Mouse (Mus musculus) hindbrain, embryonic 14.5 days (tissue): ENCODE measurements around the gene Tcaim. TPM values are rescaled to one million over a fixed set of nuclear protein-coding genes. Genes with fewer than 3 reads are reported as not detected.

Experiments used
- ATAC-seq: fragments of 200-750 bp; cut with Nextera tagmentation; 2 replicates; pipeline ENCODE4 v1.8.0; 2017; ENCODE audit warnings: moderate number of reproducible peaks, mild to moderate bottlenecking, moderate TSS enrichment, moderate library complexity; ENCODE audit not compliant: low FRiP score
- DNase-seq: peaks from one replicate; pipeline ENCODE4 v3.0.0-alpha.2; 2015; ENCODE audit warnings: low spot score
- H3K27ac ChIP-seq: fragments of 300-500 bp; sonication (generic); 2 replicates; pipeline ENCODE4 v1.5.1; 2014; ENCODE audit warnings: mild to moderate bottlenecking, moderate library complexity
- H3K27me3 ChIP-seq: fragments of 300-500 bp; sonication (generic); 2 replicates; pipeline ENCODE4 v1.6.1; 2014; ENCODE audit warnings: mild to moderate bottlenecking, low read length, mixed read lengths; ENCODE audit not compliant: control insufficient read depth, insufficient read depth
- H3K36me3 ChIP-seq: fragments of 300-500 bp; sonication (generic); replicated peaks from 2 replicates; pipeline ENCODE4 v1.6.1; 2014; ENCODE audit not compliant: control insufficient read depth, insufficient read depth
- H3K4me1 ChIP-seq: fragments of 300-500 bp; sonication (generic); replicated peaks from 2 replicates; pipeline ENCODE4 v1.6.1; 2014; ENCODE audit warnings: antibody characterized with exemption, low read length, mixed read lengths; ENCODE audit not compliant: control insufficient read depth, insufficient read depth
- H3K4me2 ChIP-seq: fragments of 300-500 bp; sonication (generic); replicated peaks from 2 replicates; pipeline ENCODE4 v1.6.1; 2014; ENCODE audit warnings: mild to moderate bottlenecking, moderate library complexity
- H3K4me3 ChIP-seq: fragments of 300-500 bp; sonication (generic); replicated peaks from 2 replicates; pipeline ENCODE4 v1.5.1; 2014; ENCODE audit warnings: mild to moderate bottlenecking, low read length
- H3K9ac ChIP-seq: fragments of 300-500 bp; sonication (generic); 2 replicates; pipeline ENCODE4 v1.6.1; 2014
- H3K9me3 ChIP-seq: fragments of 300-500 bp; sonication (generic); 2 replicates; pipeline ENCODE4 v1.6.1; 2016; ENCODE audit warnings: low read length; ENCODE audit not compliant: control insufficient read depth
- WGBS: fragments of 180-500 bp; shearing (Covaris S2); extraction: QIAGEN DNeasy Blood & Tissue Kit; methylation state at CpG from one replicate; pipeline ENCODE4 v1.1.7; 2014; 5-methylcytosine and 5-hydroxymethylcytosine counted together
- polyA plus RNA-seq: library from polyadenylated mRNA; unstranded; fragments of >200 nt; fragmentation: Nextera tagmentation; extraction: Ambion mirVana; gene quantifications from 2 replicates; pipeline ENCODE4 v1.2.1, GENCODE M21; 2014

Tcaim gene
- polyA plus RNA-seq, 1 experiment from 2014 or later, result 10.2 TPM

DNA sequence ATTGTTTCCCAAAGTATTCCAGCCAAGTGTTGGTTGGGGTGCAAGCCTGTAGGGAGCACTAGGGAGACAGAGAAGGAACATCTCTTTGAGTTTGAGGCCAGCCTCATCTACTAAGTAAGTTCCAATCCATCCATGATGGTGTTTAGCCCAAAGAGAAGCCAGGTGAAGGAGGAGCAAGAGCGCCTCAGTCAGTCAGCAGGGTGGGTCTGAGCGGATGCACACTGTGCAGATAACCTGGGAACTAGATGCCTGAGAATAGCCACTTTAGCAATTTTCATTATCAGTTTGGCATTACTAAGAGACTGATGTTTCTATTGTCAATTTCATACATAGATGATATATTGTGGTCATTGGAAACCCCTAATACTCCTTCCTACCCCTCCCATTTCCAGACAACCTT lies 9.4 kb downstream of the Tcaim start:
- ATAC-seq, result no peak
- Histone ChIP-seq H3K9me3 (no peaks in the 10 kb centered on the region), H3K9ac (no peak overlapping the region), H3K4me1 (no peaks in the 10 kb centered on the region), H3K36me3 (peaks cover 58% of the 10 kb centered on the region), H3K4me3 (no peak overlapping the region), H3K4me2 (no peak overlapping the region), H3K27ac (no peak overlapping the region), H3K27me3 (no peaks in the 10 kb centered on the region)
- no peak for DNase-seq
- WGBS, result 95% methylated on average over 2 of the region's 2 CpGs

DNA sequence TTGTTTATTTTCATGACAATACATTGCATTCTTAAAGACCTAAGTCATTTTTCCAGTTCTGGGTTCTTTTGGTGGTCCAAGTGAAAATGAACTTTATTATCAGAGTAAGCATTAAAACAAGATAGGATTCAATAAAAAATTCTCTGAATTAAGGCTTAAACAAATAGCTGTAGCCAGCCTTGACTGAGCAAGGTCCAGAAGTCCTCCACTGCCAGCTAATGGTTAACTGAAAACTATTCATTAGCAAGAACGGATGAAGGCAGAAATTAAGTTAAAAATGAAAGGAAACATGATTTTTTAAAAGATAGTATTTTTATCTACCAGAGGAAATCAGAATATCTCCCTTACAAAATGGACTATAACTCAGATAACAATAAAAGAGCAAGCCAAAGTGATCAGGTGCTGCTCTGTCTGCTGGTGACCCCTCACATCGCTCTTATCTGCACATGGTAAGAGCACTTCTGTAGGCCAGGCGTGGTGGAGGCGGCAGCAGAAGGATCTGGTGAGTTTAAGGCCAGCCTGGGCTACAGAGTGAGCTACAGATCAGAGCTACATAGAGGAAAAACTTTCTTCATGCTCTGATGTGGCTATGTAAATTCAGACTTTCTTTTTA lies 10.0 kb downstream of the Tcaim start:
- H3K36me3 ChIP-seq, result peaks cover 58% of the 10 kb centered on the region

GRCm38 (mm10) chr9:122823374-122824017 lies 18.2 kb downstream of the Tcaim start:
- Histone ChIP-seq H3K4me3 (no peak overlapping the region), H3K9ac (no peak overlapping the region), H3K27ac (no peak overlapping the region), H3K9me3 (no peaks in the 10 kb centered on the region), H3K4me1 (no peaks in the 10 kb centered on the region), H3K4me2 (no peak overlapping the region), H3K27me3 (no peaks in the 10 kb centered on the region), H3K36me3 (peaks cover 86% of the 10 kb centered on the region)
- no peak for ATAC-seq
- no peak for DNase-seq
- 89% methylated on average over 5 of the region's 5 CpGs for WGBS

More for the DNA sequence above, 10.0 kb downstream of the Tcaim start:
- no peaks in the 10 kb centered on the region for H3K4me1 ChIP-seq
- no peak overlapping the region for H3K4me2 ChIP-seq
- H3K4me3 ChIP-seq, result no peak overlapping the region
- no peaks in the 10 kb centered on the region for H3K9me3 ChIP-seq
- H3K27me3 ChIP-seq, result no peaks in the 10 kb centered on the region
- DNase-seq (no peak), ATAC-seq (no peak)
- no peak overlapping the region for H3K27ac ChIP-seq
- H3K9ac ChIP-seq, result no peak overlapping the region
- WGBS, result 88% methylated on average over 4 of the region's 4 CpGs

GRCm38 (mm10) chr9:122826743-122827142 lies 21.4 kb downstream of the Tcaim start:
- no peak for DNase-seq
- Histone ChIP-seq H3K4me1 (no peaks in the 10 kb centered on the region), H3K4me2 (no peak overlapping the region), H3K36me3 (peaks cover 75% of the 10 kb centered on the region), H3K27me3 (no peaks in the 10 kb centered on the region), H3K9me3 (no peaks in the 10 kb centered on the region), H3K27ac (no peak overlapping the region), H3K4me3 (no peak overlapping the region), H3K9ac (no peak overlapping the region)
- 97% methylated on average over 4 of the region's 4 CpGs for WGBS
- no peak for ATAC-seq

- Histone ChIP-seq H3K27me3 (no peaks in the 10 kb centered on the region), H3K27ac (no peak overlapping the region), H3K9ac (no peak overlapping the region), H3K9me3 (no peaks in the 10 kb centered on the region), H3K4me2 (no peak overlapping the region), H3K4me3 (no peak overlapping the region), H3K4me1 (no peaks in the 10 kb centered on the region), H3K36me3 (peaks cover 71% of the 10 kb centered on the region)
- ATAC-seq (no peak), DNase-seq (no peak)
- 81% methylated on average over 4 of the region's 4 CpGs for WGBS
Measured at GRCm38 (mm10) chr9:122829826-122830380, 24.6 kb downstream of the Tcaim start.

DNA sequence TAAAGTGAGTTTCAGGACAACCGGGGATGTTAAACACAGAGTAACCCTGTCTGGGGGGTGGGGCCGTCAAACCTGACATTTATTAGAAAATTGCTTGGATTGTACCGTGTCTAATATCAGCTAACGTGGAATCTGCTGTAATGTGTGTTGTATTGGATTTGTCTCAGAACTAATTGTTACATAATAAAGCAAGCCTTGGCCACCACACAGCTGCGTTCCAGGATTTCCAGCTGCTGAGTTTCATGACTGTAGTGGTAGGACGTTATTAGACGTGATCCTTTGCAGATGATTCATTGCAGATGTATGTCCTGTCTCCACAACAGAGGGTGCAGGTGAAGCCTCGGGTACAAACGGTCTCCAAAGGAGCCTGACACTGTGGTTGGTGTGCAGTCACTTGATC lies 30.8 kb downstream of the Tcaim start:
- no peak for ATAC-seq
- H3K4me3 ChIP-seq, result no peak overlapping the region
- no peak for DNase-seq
- no peaks in the 10 kb centered on the region for H3K4me1 ChIP-seq
- H3K9ac ChIP-seq, result no peak overlapping the region
- H3K27ac ChIP-seq, result peak overlapping the region; percentile 54
- H3K27me3 ChIP-seq, result no peaks in the 10 kb centered on the region
- H3K36me3 ChIP-seq, result peaks cover 24% of the 10 kb centered on the region
- H3K4me2 ChIP-seq, result no peak overlapping the region
- WGBS, result 67% methylated on average over 9 of the region's 9 CpGs
- no peaks in the 10 kb centered on the region for H3K9me3 ChIP-seq

- WGBS, result 43% methylated on average over 6 of the region's 6 CpGs
- peak overlapping the region; percentile 54 for H3K27ac ChIP-seq
- no peaks in the 10 kb centered on the region for H3K9me3 ChIP-seq
- no peak overlapping the region for H3K9ac ChIP-seq
- peak; percentile 78 for DNase-seq
- no peaks in the 10 kb centered on the region for H3K4me1 ChIP-seq
- ATAC-seq, result peak; percentile 88
- H3K36me3 ChIP-seq, result peaks cover 24% of the 10 kb centered on the region
- H3K27me3 ChIP-seq, result no peaks in the 10 kb centered on the region
- no peak overlapping the region for H3K4me3 ChIP-seq
- no peak overlapping the region for H3K4me2 ChIP-seq
Measured at GRCm38 (mm10) chr9:122836790-122837189, 31.5 kb downstream of the Tcaim start.

DNA sequence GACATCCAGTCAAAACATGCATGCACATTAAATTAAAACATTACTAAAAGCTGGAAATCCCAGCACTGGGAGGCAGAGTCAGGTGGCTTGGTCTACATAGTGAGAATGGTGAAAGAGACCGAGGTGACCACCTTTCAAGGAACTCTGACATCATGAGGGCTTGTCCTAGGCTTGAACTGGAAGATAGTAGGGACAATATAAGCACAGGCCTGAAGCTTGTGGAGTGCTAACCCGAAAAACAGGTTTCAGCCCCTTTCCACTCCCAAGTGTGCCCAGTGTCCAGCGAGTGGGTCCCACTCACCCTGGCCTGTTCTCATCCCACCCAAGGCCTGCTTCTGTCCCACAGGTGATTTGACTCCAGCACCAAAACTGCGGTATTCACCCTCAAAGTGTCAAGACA lies 31.9 kb downstream of the Tcaim start:
- Histone ChIP-seq H3K9me3 (no peaks in the 10 kb centered on the region), H3K9ac (no peak overlapping the region), H3K27ac (peak overlapping the region; percentile 35; the same call in 1 of the 2 replicates), H3K4me3 (no peak overlapping the region), H3K4me1 (no peaks in the 10 kb centered on the region), H3K27me3 (no peaks in the 10 kb centered on the region), H3K36me3 (peaks cover 24% of the 10 kb centered on the region), H3K4me2 (no peak overlapping the region)
- ATAC-seq (no peak), DNase-seq (no peak)
- WGBS, result 84% methylated on average over 4 of the region's 4 CpGs

DNA sequence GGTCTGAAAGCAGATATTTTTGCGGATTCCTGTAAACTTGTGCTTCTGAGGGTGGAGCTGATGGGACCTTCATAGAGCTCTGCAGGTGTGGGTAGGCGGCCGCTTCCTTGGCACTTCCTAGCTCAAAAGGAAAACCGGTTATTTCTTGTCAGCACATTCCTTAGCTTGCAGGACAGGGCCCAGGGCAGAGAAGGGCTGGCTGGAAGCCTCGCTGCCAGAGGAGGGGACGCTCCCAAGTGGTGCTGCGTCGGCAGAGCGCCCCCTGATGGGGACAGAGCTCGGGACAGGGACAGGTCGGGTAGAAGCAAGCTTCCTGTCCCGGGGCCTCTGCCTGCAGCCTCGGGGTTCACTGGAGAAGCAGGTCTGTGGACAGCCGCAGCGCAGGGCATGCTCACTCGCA lies 32.3 kb downstream of the Tcaim start:
- H3K9me3 ChIP-seq, result no peaks in the 10 kb centered on the region
- H3K4me2 ChIP-seq, result no peak overlapping the region
- no peak for ATAC-seq
- H3K4me3 ChIP-seq, result no peak overlapping the region
- no peak overlapping the region for H3K27ac ChIP-seq
- 35% methylated on average over 16 of the region's 16 CpGs for WGBS
- no peak for DNase-seq
- H3K27me3 ChIP-seq, result no peaks in the 10 kb centered on the region
- H3K9ac ChIP-seq, result no peak overlapping the region
- H3K36me3 ChIP-seq, result peaks cover 21% of the 10 kb centered on the region
- no peaks in the 10 kb centered on the region for H3K4me1 ChIP-seq
